Comparison of ENCODE assay signal across 28 mouse cellular contexts in genomic region chr13:20026612-20027011, GRCm38 (mm10).
DNase-seq lines count a peak whose midpoint lies in the region; ATAC-seq lines count a peak whose summit lies in the region.
"Had no signal": no experiment of that assay in that cellular context is flagged by ENCODE, and none has a peak within 500 bp of the region (broad histone marks: within the 10 kb centered on the region; RNA-seq: fewer than 3 reads in every experiment).

No protein-coding gene starts in this region.

- WGBS in midbrain, embryonic 11.5 days = 84% methylated on average over 6 of the region's 6 CpGs
- 83% methylated on average over 6 of the region's 6 CpGs for whole genome bisulfite sequencing in midbrain, embryonic 14.5 days
- 66% methylated on average over 6 of the region's 6 CpGs for WGBS in intestine, embryonic 16.5 days
- WGBS in hindbrain, embryonic 12.5 days = 85% methylated on average over 6 of the region's 6 CpGs
- 50% methylated on average over 6 of the region's 6 CpGs for WGBS in liver, embryonic 12.5 days (ENCODE audit: insufficient replicate concordance)

- no peak overlapping the region for H3K27ac ChIP-seq in midbrain, embryonic 11.5 days (ENCODE audit: low read depth, low read length)
- no peak overlapping the region for H3K27ac ChIP-seq in midbrain, embryonic 14.5 days (replicated peaks; ENCODE audit: low read depth, low read length)
- H3K27ac ChIP-seq in intestine, embryonic 16.5 days (ENCODE audit: low read length) = no peak overlapping the region
- H3K27ac ChIP-seq in hindbrain, embryonic 12.5 days = no peak overlapping the region
- H3K27ac ChIP-seq in liver, embryonic 12.5 days = no peak overlapping the region
- H3K27ac ChIP-seq: embryonic facial prominence, embryonic 13.5 days; embryonic facial prominence, embryonic 15.5 days; forebrain, embryonic 10.5 days; forebrain, embryonic 12.5 days had no signal

- H3K4me2 ChIP-seq in midbrain, embryonic 11.5 days = no peak overlapping the region
- no peak overlapping the region for H3K4me2 ChIP-seq in midbrain, embryonic 14.5 days (ENCODE audit: low read length)
- H3K4me2 ChIP-seq in intestine, embryonic 16.5 days (ENCODE audit: low read depth, low read length) = no peak overlapping the region
- no peak overlapping the region for H3K4me2 ChIP-seq in hindbrain, embryonic 12.5 days (replicated peaks)
- H3K4me2 ChIP-seq in liver, embryonic 12.5 days = no peak overlapping the region
- H3K4me2 ChIP-seq: embryonic facial prominence, embryonic 13.5 days; embryonic facial prominence, embryonic 15.5 days; forebrain, embryonic 12.5 days had no signal

- ATAC-seq in midbrain, embryonic 11.5 days (ENCODE audit: low FRiP score) = no peak
- ATAC-seq in midbrain, embryonic 14.5 days (ENCODE audit: low FRiP score, low TSS enrichment) = no peak
- 0 out of 2 replicates have a peak, but pooled peaks have one; percentile 42 for ATAC-seq in common myeloid progenitor, adult 5-6 weeks (replicated peaks; ENCODE audit: low read depth, poor library complexity, severe bottlenecking)
- ATAC-seq in intestine, embryonic 16.5 days = peak; percentile 82
- 0 out of 2 replicates have a peak, but pooled peaks have one; percentile 52 for ATAC-seq in megakaryocyte progenitor cell, adult 5-6 weeks (replicated peaks; ENCODE audit: poor library complexity)
- no peak for ATAC-seq in hindbrain, embryonic 12.5 days (ENCODE audit: low FRiP score)
- ATAC-seq in liver, embryonic 12.5 days = no peak
- ATAC-seq: activated CD4-positive, CD25-positive, alpha-beta regulatory T cell, adult 4 months; CD4-positive, CD25-positive, alpha-beta regulatory T cell, adult 4 months; forebrain, embryonic 14.5 days; forebrain, embryonic 16.5 days; Patski had no signal

- no peak overlapping the region for H3K9ac ChIP-seq in midbrain, embryonic 11.5 days (ENCODE audit: low read length)
- H3K9ac ChIP-seq in midbrain, embryonic 14.5 days (replicated peaks; ENCODE audit: low read length) = no peak overlapping the region
- no peak overlapping the region for H3K9ac ChIP-seq in intestine, embryonic 16.5 days (ENCODE audit: low read depth, low read length)
- H3K9ac ChIP-seq in hindbrain, embryonic 12.5 days = no peak overlapping the region
- H3K9ac ChIP-seq in liver, embryonic 12.5 days = no peak overlapping the region
- H3K9ac ChIP-seq: embryonic facial prominence, embryonic 13.5 days; embryonic facial prominence, embryonic 15.5 days; forebrain, embryonic 12.5 days had no signal

- no peak overlapping the region for H3K4me3 ChIP-seq in midbrain, embryonic 11.5 days (ENCODE audit: low read depth, low read length)
- H3K4me3 ChIP-seq in midbrain, embryonic 14.5 days (replicated peaks; ENCODE audit: low read depth, low read length) = no peak overlapping the region
- no peak overlapping the region for H3K4me3 ChIP-seq in intestine, embryonic 16.5 days (ENCODE audit: low read length)
- H3K4me3 ChIP-seq in hindbrain, embryonic 12.5 days = no peak overlapping the region
- no peak overlapping the region for H3K4me3 ChIP-seq in liver, embryonic 12.5 days
- H3K4me3 ChIP-seq: embryonic facial prominence, embryonic 13.5 days; embryonic facial prominence, embryonic 15.5 days; erythroblast, embryonic 14.5 days; forebrain, embryonic 10.5 days; forebrain, embryonic 12.5 days had no signal

- no peaks in the 10 kb centered on the region for H3K4me1 ChIP-seq in midbrain, embryonic 11.5 days (ENCODE audit: control insufficient read depth, insufficient read depth, low read length)
- no peaks in the 10 kb centered on the region for H3K4me1 ChIP-seq in midbrain, embryonic 14.5 days (ENCODE audit: control insufficient read depth, insufficient read depth, low read length)
- H3K4me1 ChIP-seq in intestine, embryonic 16.5 days (ENCODE audit: control insufficient read depth, insufficient read depth, low read length) = no peaks in the 10 kb centered on the region
- H3K4me1 ChIP-seq in hindbrain, embryonic 12.5 days = no peaks in the 10 kb centered on the region
- H3K4me1 ChIP-seq in liver, embryonic 12.5 days = no peaks in the 10 kb centered on the region
- H3K4me1 ChIP-seq: embryonic facial prominence, embryonic 13.5 days; embryonic facial prominence, embryonic 15.5 days; forebrain, embryonic 10.5 days; forebrain, embryonic 12.5 days had no signal

- H3K9me3 ChIP-seq in midbrain, embryonic 11.5 days (ENCODE audit: control insufficient read depth, low read length) = no peaks in the 10 kb centered on the region
- no peaks in the 10 kb centered on the region for H3K9me3 ChIP-seq in midbrain, embryonic 14.5 days (ENCODE audit: control insufficient read depth, low read length)
- H3K9me3 ChIP-seq in intestine, embryonic 16.5 days (ENCODE audit: control insufficient read depth, low read length) = no peaks in the 10 kb centered on the region
- no peaks in the 10 kb centered on the region for H3K9me3 ChIP-seq in hindbrain, embryonic 12.5 days (replicated peaks)
- no peaks in the 10 kb centered on the region for H3K9me3 ChIP-seq in liver, embryonic 12.5 days (replicated peaks)
- H3K9me3 ChIP-seq: embryonic facial prominence, embryonic 13.5 days; embryonic facial prominence, embryonic 15.5 days; forebrain, embryonic 10.5 days; forebrain, embryonic 12.5 days; G1E had no signal

- DNase-seq in midbrain, embryonic 11.5 days (ENCODE audit: low spot score, missing footprints) = peak; percentile 37
- DNase-seq in midbrain, embryonic 14.5 days = no peak
- no peak for DNase-seq in urinary bladder, postnatal 10 days (ENCODE audit: low spot score)
- DNase-seq: adrenal gland, postnatal 14 days; B cell, adult 2 months; cerebellum, adult 11-12 months; cerebellum, adult 2 months; cerebellum, adult 9-10 months; cerebellum, postnatal 10 days; cerebellum, postnatal 25 days; embryo, embryonic 11 days had no signal

- no peaks in the 10 kb centered on the region for H3K27me3 ChIP-seq in midbrain, embryonic 11.5 days (ENCODE audit: control insufficient read depth, insufficient read depth, low read length)
- H3K27me3 ChIP-seq in midbrain, embryonic 14.5 days (ENCODE audit: control insufficient read depth, insufficient read depth, low read length) = no peaks in the 10 kb centered on the region
- H3K27me3 ChIP-seq in intestine, embryonic 16.5 days (replicated peaks; ENCODE audit: control insufficient read depth, insufficient read depth, low read length) = no peaks in the 10 kb centered on the region
- H3K27me3 ChIP-seq in hindbrain, embryonic 12.5 days = no peaks in the 10 kb centered on the region
- H3K27me3 ChIP-seq in liver, embryonic 12.5 days (replicated peaks) = no peaks in the 10 kb centered on the region
- H3K27me3 ChIP-seq: CH12.LX; embryonic facial prominence, embryonic 13.5 days; embryonic facial prominence, embryonic 15.5 days; forebrain, embryonic 12.5 days; Patski had no signal

- no peaks in the 10 kb centered on the region for H3K36me3 ChIP-seq in midbrain, embryonic 11.5 days (ENCODE audit: control insufficient read depth, insufficient read depth, low read length)
- H3K36me3 ChIP-seq in midbrain, embryonic 14.5 days (ENCODE audit: control insufficient read depth, insufficient read depth, low read length) = no peaks in the 10 kb centered on the region
- H3K36me3 ChIP-seq in intestine, embryonic 16.5 days (ENCODE audit: control insufficient read depth, insufficient read depth, low read length) = no peaks in the 10 kb centered on the region
- no peaks in the 10 kb centered on the region for H3K36me3 ChIP-seq in hindbrain, embryonic 12.5 days
- no peaks in the 10 kb centered on the region for H3K36me3 ChIP-seq in liver, embryonic 12.5 days
- H3K36me3 ChIP-seq: embryonic facial prominence, embryonic 13.5 days; embryonic facial prominence, embryonic 15.5 days; forebrain, embryonic 10.5 days; forebrain, embryonic 12.5 days; G1E had no signal

Comparison
In these comparisons a context has a peak if more than half of its experiments do, and no peak if none do; other contexts are left out.
1. ATAC-seq: peak in common myeloid progenitor, adult 5-6 weeks (single experiment), intestine, embryonic 16.5 days (single experiment) and megakaryocyte progenitor cell, adult 5-6 weeks (single experiment); none in midbrain, embryonic 11.5 days (single experiment), midbrain, embryonic 14.5 days (single experiment), hindbrain, embryonic 12.5 days (single experiment) and liver, embryonic 12.5 days (single experiment).